Mouse (Mus musculus) liver, adult 2 months (tissue): Measurements from ENCODE around the gene Lrch3.

Experiments used
- CTCF ChIP-seq: fragments of 200-500 bp; IDR thresholded peaks from 2 replicates; pipeline ENCODE4 v1.5.1; 2011; ENCODE audit warnings: low read depth, low read length, control low read depth
- POLR2A ChIP-seq: fragments of 200-500 bp; IDR thresholded peaks from 2 replicates; pipeline ENCODE4 v1.6.1; 2011; ENCODE audit warnings: low read length, control low read depth; ENCODE audit not compliant: insufficient read depth; ENCODE audit errors: extremely low read depth

DNA sequence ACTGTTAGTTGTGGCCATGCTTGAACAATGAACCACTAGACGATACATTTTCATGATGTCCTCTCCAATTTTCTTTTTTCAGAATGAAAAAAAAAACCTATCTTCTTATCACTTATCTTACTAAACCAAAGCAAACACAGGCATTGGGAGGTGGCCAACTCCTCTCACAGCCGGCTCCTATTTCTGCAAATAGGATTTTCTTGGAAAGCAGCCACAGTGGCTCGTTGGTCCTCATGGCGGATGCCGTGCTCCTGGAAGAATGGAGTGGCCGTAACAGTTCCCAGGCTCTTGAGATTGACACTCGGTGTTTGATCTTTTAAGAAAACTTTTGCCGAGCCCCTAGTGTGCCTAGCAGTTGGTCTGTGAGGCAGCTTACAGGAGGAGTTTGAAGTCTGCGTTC, 91.3 kb downstream of the Lrch3 start:
- TF ChIP-seq CTCF (no peak), POLR2A (no peak)
